Mouse (Mus musculus) limb, embryonic 13.5 days (tissue): ENCODE results near the gene Dhtkd1. TPM values are rescaled to one million over a fixed set of nuclear protein-coding genes. Genes with fewer than 3 reads are reported as not detected.
A peak's percentile ranks its signal among the peaks of the same experiment; 100 is the strongest.
"Not testable (repeated sequence)": the region's sequence is repeated elsewhere in the genome, so short reads cannot be mapped to it uniquely, and the experiment has no call there.

ENCODE experiments used
- ATAC-seq: fragments of 200-750 bp; cut with Nextera tagmentation; 2 replicates; pipeline ENCODE4 v1.8.0; 2017; ENCODE audit warnings: low read depth, moderate number of reproducible peaks, moderate TSS enrichment; ENCODE audit not compliant: low FRiP score
- H3K27ac ChIP-seq: fragments of 300-500 bp; sonication (generic); 2 replicates; pipeline ENCODE4 v1.5.1; 2015; ENCODE audit warnings: inconsistent platforms, mild to moderate bottlenecking, moderate library complexity
- H3K27me3 ChIP-seq: fragments of 300-500 bp; sonication (generic); 2 replicates; pipeline ENCODE4 v1.6.1; 2015; ENCODE audit warnings: mild to moderate bottlenecking, inconsistent platforms
- H3K36me3 ChIP-seq: fragments of 300-500 bp; sonication (generic); 2 replicates; pipeline ENCODE4 v1.6.1; 2015; ENCODE audit warnings: inconsistent platforms, mild to moderate bottlenecking, moderate library complexity
- H3K4me1 ChIP-seq: fragments of 300-500 bp; sonication (generic); 2 replicates; pipeline ENCODE4 v1.6.1; 2015; ENCODE audit warnings: inconsistent platforms
- H3K4me2 ChIP-seq: fragments of 300-500 bp; sonication (generic); replicated peaks from 2 replicates; pipeline ENCODE4 v1.6.1; 2015; ENCODE audit warnings: inconsistent platforms, mild to moderate bottlenecking, moderate library complexity
- H3K4me3 ChIP-seq: fragments of 300-500 bp; sonication (generic); 2 replicates; pipeline ENCODE4 v1.5.1; 2015; ENCODE audit warnings: moderate library complexity, mild to moderate bottlenecking, inconsistent platforms
- H3K9ac ChIP-seq: fragments of 300-500 bp; sonication (generic); 2 replicates; pipeline ENCODE4 v1.6.1; 2015; ENCODE audit warnings: mild to moderate bottlenecking, inconsistent platforms
- H3K9me3 ChIP-seq: fragments of 300-500 bp; sonication (generic); 2 replicates; pipeline ENCODE4 v1.6.1; 2016; ENCODE audit warnings: inconsistent platforms
- WGBS: fragments of 180-500 bp; shearing (Covaris S2); methylation state at CpG from one replicate; pipeline ENCODE4 v1.1.7; 2015; 5-methylcytosine and 5-hydroxymethylcytosine counted together
- polyA plus RNA-seq: library from polyadenylated mRNA; unstranded; fragments of >200 nt; fragmentation: Nextera tagmentation; extraction: Ambion mirVana; gene quantifications from 2 replicates; pipeline ENCODE4 v1.2.1, GENCODE M21; 2015

The Dhtkd1 gene
- polyA plus RNA-seq = 4.0 and 5.6 TPM in 2 replicates

DNA sequence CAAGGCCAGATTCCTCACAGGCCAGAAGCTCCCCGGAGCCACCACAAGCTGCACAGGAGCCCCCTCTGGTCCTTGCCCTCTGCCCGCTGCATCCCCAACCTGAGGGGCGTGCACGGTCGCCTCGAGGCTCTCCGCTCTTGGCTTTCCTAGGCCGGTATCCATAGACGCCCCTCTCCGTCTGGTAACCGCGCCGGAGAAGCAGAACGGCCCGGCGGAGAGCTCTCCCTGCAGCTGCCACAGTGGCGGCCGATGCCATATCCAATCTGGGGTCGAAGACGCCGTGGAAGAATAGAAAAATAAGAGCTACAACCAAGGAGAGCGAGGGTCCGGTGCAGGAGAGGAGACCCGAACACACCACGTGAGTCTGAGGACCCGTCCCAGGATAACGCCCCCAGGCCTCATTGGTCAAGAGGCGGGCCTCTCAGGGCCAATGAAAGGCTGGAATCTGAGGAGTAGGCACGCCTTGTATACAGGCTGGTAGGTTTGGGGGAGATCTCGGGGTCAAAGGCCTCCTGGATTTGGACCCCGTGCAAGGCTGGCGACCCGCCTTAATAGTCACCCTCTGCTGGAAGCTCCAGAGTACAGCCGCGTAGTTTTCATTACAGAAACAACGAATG is at the start of gene Dhtkd1:
Gene Dhtkd1 (minus strand): TSS at position 377 of the 617 bp plus-strand sequence.
- WGBS = 1% methylated on average over 36 of the region's 36 CpGs
- Histone ChIP-seq H3K4me1 (peaks cover 5% of the 10 kb centered on the region; the same call in 1 of the 2 replicates), H3K27ac (no peak within 1 kb of the TSS), H3K27me3 (no peaks in the 10 kb centered on the region), H3K4me3 (peak within 1 kb of the TSS; percentile 55), H3K9me3 (no peaks in the 10 kb centered on the region), H3K4me2 (peak within 1 kb of the TSS; percentile 78), H3K36me3 (no peaks in the 10 kb centered on the region), H3K9ac (peak within 1 kb of the TSS; percentile 70)
- ATAC-seq = peak; percentile 95

DNA sequence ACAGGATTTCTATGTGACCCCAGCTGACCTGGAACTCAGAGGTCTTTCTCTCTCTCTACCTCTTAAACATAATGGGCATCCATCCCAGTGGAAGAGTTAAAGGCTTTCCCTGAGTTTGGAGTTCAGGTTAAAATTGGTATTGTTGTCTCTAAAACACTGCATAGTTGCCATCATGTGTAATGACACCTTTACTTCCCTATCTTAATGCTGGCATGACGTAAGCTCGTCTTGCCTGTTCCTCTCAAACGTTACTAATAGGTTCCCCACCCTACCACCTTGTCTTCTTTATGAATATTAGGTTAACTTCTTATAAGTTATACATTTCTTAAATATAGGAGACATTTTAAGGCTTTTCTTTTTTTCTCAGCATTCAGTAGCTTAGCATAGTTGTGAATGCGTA is 34.9 kb upstream of the Dhtkd1 start:
- no peak overlapping the region for H3K27ac ChIP-seq
- no peaks in the 10 kb centered on the region for H3K4me1 ChIP-seq
- ATAC-seq = no peak
- H3K27me3 ChIP-seq = no peaks in the 10 kb centered on the region
- no peak overlapping the region for H3K4me3 ChIP-seq
- H3K9ac ChIP-seq = no peak overlapping the region
- no peaks in the 10 kb centered on the region for H3K9me3 ChIP-seq
- no peak overlapping the region for H3K4me2 ChIP-seq
- WGBS = 86% methylated on average over 4 of the region's 4 CpGs
- peaks cover 51% of the 10 kb centered on the region for H3K36me3 ChIP-seq

- not testable (repeated sequence) for H3K4me2 ChIP-seq, H3K9me3 ChIP-seq, H3K27me3 ChIP-seq, ATAC-seq, H3K4me3 ChIP-seq, H3K27ac ChIP-seq, H3K9ac ChIP-seq, H3K4me1 ChIP-seq
- peaks cover 24% of the 10 kb centered on the region for H3K36me3 ChIP-seq
- WGBS = 96% methylated on average over 3 of the region's 3 CpGs
These were observed 28.0 kb upstream of the Dhtkd1 start for GRCm38 (mm10) chr2:5970629-5971028.

- no peak overlapping the region for H3K27ac ChIP-seq
- no peak for ATAC-seq
- H3K9me3 ChIP-seq = no peaks in the 10 kb centered on the region
- WGBS = 98% methylated on average over 3 of the region's 3 CpGs
- H3K27me3 ChIP-seq = no peaks in the 10 kb centered on the region
- H3K9ac ChIP-seq = no peak overlapping the region
- peaks cover 39% of the 10 kb centered on the region for H3K36me3 ChIP-seq
- H3K4me3 ChIP-seq = no peak overlapping the region
- no peak overlapping the region for H3K4me2 ChIP-seq
- no peaks in the 10 kb centered on the region for H3K4me1 ChIP-seq
These were observed 23.4 kb upstream of the Dhtkd1 start for GRCm38 (mm10) chr2:5965972-5966371.

GRCm38 (mm10) chr2:5963729-5964128 is 21.1 kb upstream of the Dhtkd1 start:
- H3K4me1 ChIP-seq = not testable (repeated sequence)

GRCm38 (mm10) chr2:5962265-5962664 is 19.7 kb upstream of the Dhtkd1 start:
- no peak overlapping the region for H3K27ac ChIP-seq
- H3K36me3 ChIP-seq = peaks cover 70% of the 10 kb centered on the region
- no peak overlapping the region for H3K9ac ChIP-seq
- 86% methylated on average over 2 of the region's 2 CpGs for WGBS
- no peak for ATAC-seq
- no peaks in the 10 kb centered on the region for H3K27me3 ChIP-seq
- H3K4me1 ChIP-seq = no peaks in the 10 kb centered on the region
- no peak overlapping the region for H3K4me3 ChIP-seq
- H3K9me3 ChIP-seq = no peaks in the 10 kb centered on the region
- H3K4me2 ChIP-seq = no peak overlapping the region

More at GRCm38 (mm10) chr2:5963729-5964128, 21.1 kb upstream of the Dhtkd1 start:
- not testable (repeated sequence) for ATAC-seq, H3K27ac ChIP-seq, H3K4me3 ChIP-seq, H3K9ac ChIP-seq, H3K4me2 ChIP-seq, H3K27me3 ChIP-seq, H3K9me3 ChIP-seq
- 89% methylated on average over 4 of the region's 4 CpGs for WGBS
- peaks cover 55% of the 10 kb centered on the region for H3K36me3 ChIP-seq

GRCm38 (mm10) chr2:5957705-5958104 is 15.1 kb upstream of the Dhtkd1 start:
- Histone ChIP-seq H3K4me1 (peaks cover under 1% of the 10 kb centered on the region; the same call in 1 of the 2 replicates), H3K27me3 (no peaks in the 10 kb centered on the region), H3K4me3 (no peak overlapping the region), H3K27ac (no peak overlapping the region), H3K9ac (no peak overlapping the region), H3K36me3 (peaks cover 53% of the 10 kb centered on the region), H3K9me3 (no peaks in the 10 kb centered on the region), H3K4me2 (no peak overlapping the region)
- ATAC-seq = no peak
- WGBS = 90% methylated on average over 9 of the region's 9 CpGs

DNA sequence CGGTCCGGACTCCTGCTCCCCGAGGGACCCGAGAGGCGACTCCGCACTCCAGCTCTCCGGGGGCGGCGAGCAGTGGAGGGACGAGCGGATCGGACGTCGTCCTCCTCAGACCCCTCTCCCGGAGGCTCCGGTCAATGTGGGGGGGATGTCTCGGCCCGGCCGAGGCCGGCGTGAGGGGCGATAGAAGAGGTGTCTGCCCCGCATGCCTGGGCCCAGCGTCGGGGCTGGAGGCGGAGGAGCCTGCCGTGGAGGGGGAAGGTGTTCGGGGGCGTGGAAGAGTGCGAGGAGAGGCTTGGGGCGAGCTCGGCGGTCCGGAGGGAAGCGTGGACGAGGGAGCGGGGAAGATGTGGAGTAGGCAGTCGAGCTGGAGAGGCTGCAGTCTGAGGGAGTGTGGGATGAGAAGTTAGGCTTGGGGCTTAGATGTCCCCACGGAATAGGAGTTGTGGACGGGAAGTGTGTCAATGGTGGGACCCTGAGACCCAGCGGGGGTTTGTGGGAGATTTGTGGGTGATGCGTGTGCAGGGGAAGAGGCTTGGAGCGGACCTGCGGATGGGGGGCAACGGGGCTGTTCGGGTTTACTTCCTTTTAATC is 9.1 kb upstream of the Dhtkd1 start:
- H3K4me1 ChIP-seq = peaks cover 12% of the 10 kb centered on the region
- peak; percentile 45 for ATAC-seq

DNA sequence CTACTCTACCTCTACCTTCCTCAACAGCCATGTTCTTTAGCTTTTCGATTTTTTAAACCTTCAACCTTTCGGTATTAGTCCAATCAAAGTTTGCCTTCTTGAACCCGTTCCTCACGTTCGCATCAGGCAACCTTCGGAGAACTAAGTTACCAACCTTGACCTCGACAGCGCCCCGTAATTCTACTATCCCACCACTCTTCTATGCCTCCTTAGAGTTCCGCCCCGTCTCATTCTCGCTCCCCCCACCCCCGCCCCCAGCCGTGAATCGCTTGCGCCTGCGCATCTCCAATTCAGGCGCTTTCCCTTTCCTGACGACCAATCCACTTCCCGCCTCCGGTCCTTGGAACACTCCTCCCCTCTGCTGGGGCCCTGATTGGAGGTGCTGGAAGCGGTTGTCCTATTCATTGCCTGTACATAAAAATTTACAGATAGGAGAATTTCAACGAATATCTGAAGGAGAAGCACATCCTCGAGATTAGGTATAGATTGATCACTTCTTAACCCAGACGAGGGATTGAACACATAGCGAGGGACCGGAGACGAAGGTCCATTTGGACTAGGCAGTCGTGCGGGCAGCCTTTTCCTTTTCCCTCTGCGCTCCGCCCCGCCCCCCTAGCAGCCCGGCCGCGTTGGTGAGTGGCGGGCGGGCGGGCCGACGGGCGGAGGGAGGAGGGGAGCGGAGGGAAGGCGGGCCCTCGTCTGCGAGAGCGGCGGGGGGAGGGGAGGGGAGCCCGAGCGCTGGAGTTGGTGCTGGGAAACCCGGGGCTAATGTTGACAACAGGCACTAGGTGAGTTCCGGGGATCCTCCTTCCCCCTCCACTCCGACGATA is 8.4 kb upstream of the Dhtkd1 start, which contains the start of gene Upf2:
Gene Upf2 (plus strand): TSS at position 704 of the 830 bp plus-strand sequence.
- ATAC-seq = peak; percentile 97
- Histone ChIP-seq H3K4me1 (peaks cover 12% of the 10 kb centered on the region), H3K9me3 (no peaks in the 10 kb centered on the region), H3K4me2 (peak within 1 kb of the TSS; percentile 89), H3K4me3 (peak within 1 kb of the TSS; percentile 95), H3K36me3 (no peaks in the 10 kb centered on the region), H3K9ac (peak within 1 kb of the TSS; percentile 95), H3K27ac (peak within 1 kb of the TSS; percentile 87), H3K27me3 (no peaks in the 10 kb centered on the region)
- WGBS = under 1% methylated on average over 44 of the region's 54 CpGs

More for the DNA sequence above, 9.1 kb upstream of the Dhtkd1 start:
- under 1% methylated on average over 46 of the region's 46 CpGs for WGBS
- Histone ChIP-seq H3K9ac (peak overlapping the region; percentile 95), H3K9me3 (no peaks in the 10 kb centered on the region), H3K4me2 (peak overlapping the region; percentile 89), H3K27me3 (no peaks in the 10 kb centered on the region), H3K27ac (peak overlapping the region; percentile 87), H3K36me3 (no peaks in the 10 kb centered on the region), H3K4me3 (peak overlapping the region; percentile 95)

- Histone ChIP-seq H3K27me3 (no peaks in the 10 kb centered on the region), H3K4me1 (peaks cover 12% of the 10 kb centered on the region), H3K27ac (peak overlapping the region; percentile 63), H3K9ac (peak overlapping the region; percentile 68), H3K36me3 (no peaks in the 10 kb centered on the region), H3K4me2 (peak overlapping the region; percentile 68), H3K9me3 (no peaks in the 10 kb centered on the region), H3K4me3 (peak overlapping the region; percentile 95)
- no peak for ATAC-seq
- WGBS = 5% methylated on average over 6 of the region's 6 CpGs
These were observed 7.7 kb upstream of the Dhtkd1 start for GRCm38 (mm10) chr2:5950305-5950704.

GRCm38 (mm10) chr2:5949821-5950220 is 7.2 kb upstream of the Dhtkd1 start:
- H3K27me3 ChIP-seq, H3K36me3 ChIP-seq, H3K27ac ChIP-seq, H3K9me3 ChIP-seq, ATAC-seq: not testable (repeated sequence)
- 96% methylated on average over 9 of the region's 9 CpGs for WGBS
- Histone ChIP-seq H3K4me3 (peak overlapping the region; percentile 95), H3K4me1 (peaks cover 12% of the 10 kb centered on the region), H3K9ac (peak overlapping the region; percentile 68; the same call in 1 of the 2 replicates), H3K4me2 (peak overlapping the region; percentile 68)

- no peak for ATAC-seq
These were observed 6.4 kb upstream of the Dhtkd1 start for GRCm38 (mm10) chr2:5948964-5949363.

More at GRCm38 (mm10) chr2:5948964-5949363, 6.4 kb upstream of the Dhtkd1 start:
- WGBS = 89% methylated on average over 2 of the region's 2 CpGs
- H3K9ac ChIP-seq = no peak overlapping the region
- no peaks in the 10 kb centered on the region for H3K27me3 ChIP-seq
- H3K4me3 ChIP-seq = no peak overlapping the region
- H3K27ac ChIP-seq = no peak overlapping the region
- no peak overlapping the region for H3K4me2 ChIP-seq
- no peaks in the 10 kb centered on the region for H3K36me3 ChIP-seq
- H3K9me3 ChIP-seq = no peaks in the 10 kb centered on the region
- H3K4me1 ChIP-seq = peaks cover 12% of the 10 kb centered on the region
